Mouse (Mus musculus): ENCODE measurements around the gene Dmwd.

DNA sequence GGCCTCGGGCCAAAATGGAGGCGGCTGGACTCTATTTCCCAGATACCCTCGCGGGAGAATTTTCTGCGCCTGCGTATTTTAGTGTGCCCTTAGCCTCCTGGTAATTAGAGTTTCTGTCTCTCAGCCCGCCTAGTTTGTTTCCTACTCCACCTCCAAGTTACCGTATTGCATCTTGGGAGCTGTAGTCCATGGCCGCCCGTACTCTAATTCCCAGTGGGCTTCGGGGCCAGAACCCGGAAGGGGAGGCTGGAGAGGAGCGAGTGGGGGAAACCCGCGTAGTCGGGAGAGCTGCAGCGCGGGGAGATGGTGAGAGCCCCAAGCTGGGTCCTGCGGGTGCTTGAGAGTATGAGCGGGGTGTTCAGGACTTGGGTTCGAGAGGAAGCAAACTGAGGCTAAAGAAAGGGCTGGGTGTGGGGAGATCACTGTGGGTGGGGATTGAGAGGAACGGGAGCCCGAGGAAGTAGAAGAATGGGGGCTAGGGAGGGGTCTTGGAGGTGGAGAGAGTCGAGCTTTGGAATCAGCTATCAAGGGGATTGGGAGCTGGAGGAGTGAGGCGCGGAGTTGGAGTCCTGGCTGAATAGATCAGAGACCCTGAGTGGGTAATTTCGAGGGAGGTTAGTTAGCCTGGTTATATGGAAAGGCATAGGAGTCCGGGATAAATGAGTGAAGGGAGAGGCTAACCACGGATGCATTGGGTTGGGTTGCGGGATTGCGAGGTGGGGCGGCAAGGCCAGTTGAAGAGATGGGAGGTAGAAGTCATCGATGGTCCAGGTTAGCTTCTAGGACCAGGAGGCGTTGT lies 43.8 kb downstream of the Dmwd start, which contains the start of gene Fbxo46:
- TF ChIP-seq CTCF (IDR thresholded peaks at IDR 0.05; ENCODE audit: borderline replicate concordance, insufficient read depth, low read depth, low read length) = no peak
- peak; percentile 92; the same call in 1 of the 2 replicates for TF ChIP-seq POLR2A (IDR thresholded peaks at IDR 0.05; ENCODE audit: borderline replicate concordance, insufficient read depth, low read length)

Data from cerebellum, adult 2 months (tissue).